Mouse (Mus musculus) layer of hippocampus, adult 2 months (tissue): ENCODE results near the gene Olfr1177-ps. TPM values are rescaled to one million over a fixed set of nuclear protein-coding genes. Genes with fewer than 3 reads are reported as not detected.

Source experiments
- DNase-seq, 2 experiments: peaks; one replicate each; pipeline ENCODE4 v3.0.0; 2022; ENCODE audit warnings: low spot score in 2 of 2
- H3K27ac ChIP-seq: fragments of 200-600 bp; 2 replicates; pipeline ENCODE4 v1.8.1; 2022
- H3K4me3 ChIP-seq: fragments of 200-600 bp; 2 replicates; pipeline ENCODE4 v1.8.1; 2022; ENCODE audit warnings: mild to moderate bottlenecking
- CTCF ChIP-seq: fragments of 200-600 bp; conservative IDR thresholded peaks from 2 replicates; pipeline ENCODE4 v1.8.1; 2022; ENCODE audit warnings: antibody characterized with exemption, mild to moderate bottlenecking, moderate library complexity
- long read RNA-seq, 2 experiments: library from polyadenylated mRNA; stranded (forward); transcript quantifications; one replicate each; pipeline ENCODE4 v2.0.0; 2021; ENCODE audit warnings: borderline mapping rate in 2 of 2
- total RNA-seq, 2 experiments: library from RNA; stranded (reverse); gene quantifications; 2 replicates each; pipeline ENCODE4 v1.2.3; 2021

Olfr1177-ps gene
- not detected for total RNA-seq
- long read RNA-seq, experiment 1: 0 reads
- long read RNA-seq, experiment 2: 0 reads

DNA sequence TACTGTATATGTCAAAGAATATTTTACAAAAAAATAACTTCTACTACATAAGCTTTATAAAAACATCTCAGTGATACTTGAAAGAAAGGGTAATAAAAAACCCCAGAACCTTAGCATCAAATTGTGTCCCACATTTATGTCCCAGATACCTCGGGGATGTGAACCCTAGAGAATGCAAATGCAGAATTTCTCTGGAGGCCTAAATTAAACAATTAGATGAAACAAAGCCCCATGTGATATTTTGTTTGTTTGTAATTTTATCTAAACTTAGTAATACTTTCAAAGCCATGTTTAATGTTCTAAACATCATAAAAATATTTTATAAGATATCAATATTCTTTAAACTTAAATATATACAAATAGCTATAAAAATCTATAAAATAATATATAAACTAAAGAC, at the start of gene Olfr1177-ps:
Gene Olfr1177-ps (minus strand): TSS at position 101 of the 400 bp plus-strand sequence.
- Histone ChIP-seq H3K27ac (no peak within 1 kb of the TSS), H3K4me3 (no peak within 1 kb of the TSS)
- DNase-seq: no peak
- TF ChIP-seq CTCF: no peak

DNA sequence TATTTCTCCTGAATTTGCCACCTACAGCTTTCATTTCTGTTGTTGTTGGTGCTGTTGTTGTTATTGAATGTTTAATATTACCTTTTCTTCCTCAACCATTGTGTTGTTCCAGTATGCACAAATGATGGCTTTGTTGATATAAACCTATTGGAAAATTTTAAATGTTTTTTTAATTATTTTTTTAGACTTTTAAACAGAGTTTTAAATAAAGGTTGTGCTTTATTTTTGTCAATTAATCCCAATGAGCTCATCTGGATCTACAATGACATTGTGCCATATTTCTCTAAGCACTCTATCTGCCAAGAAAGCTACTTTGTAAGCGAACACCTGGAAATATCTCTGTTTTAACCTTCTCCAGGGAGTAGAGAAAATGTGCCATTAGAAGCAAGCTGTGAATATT, 40.5 kb upstream of the Olfr1177-ps start, which contains the start of gene Olfr1178:
Gene Olfr1178 (plus strand): TSS at position 301 of the 400 bp plus-strand sequence.
- no peak for TF ChIP-seq CTCF
- no peak within 1 kb of the TSS for H3K27ac ChIP-seq
- no peak within 1 kb of the TSS for H3K4me3 ChIP-seq
- no peak for DNase-seq

DNA sequence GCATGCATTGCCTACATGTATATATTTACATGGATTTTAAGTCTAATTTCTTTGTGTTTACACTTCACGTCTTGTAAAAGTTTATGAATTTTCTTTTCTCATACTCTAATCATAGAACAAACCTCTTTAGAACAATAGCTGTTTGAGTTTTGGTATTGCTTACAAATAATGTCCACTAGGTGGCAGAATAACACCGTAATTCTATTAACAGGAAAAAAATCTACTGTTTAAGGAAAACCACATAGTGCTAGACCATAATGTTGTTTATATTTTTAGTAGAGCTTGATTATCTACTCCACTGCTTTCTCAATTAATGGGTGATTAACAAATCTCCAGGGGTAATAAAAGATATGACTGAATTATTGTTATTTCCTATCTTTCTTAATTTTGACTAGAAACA, 10.0 kb upstream of the Olfr1177-ps start:
- TF ChIP-seq CTCF: peak; percentile 91
- Histone ChIP-seq H3K4me3 (no peak overlapping the region), H3K27ac (no peak overlapping the region)
- peak in 1 of 2 experiments; percentile 4 for DNase-seq

DNA sequence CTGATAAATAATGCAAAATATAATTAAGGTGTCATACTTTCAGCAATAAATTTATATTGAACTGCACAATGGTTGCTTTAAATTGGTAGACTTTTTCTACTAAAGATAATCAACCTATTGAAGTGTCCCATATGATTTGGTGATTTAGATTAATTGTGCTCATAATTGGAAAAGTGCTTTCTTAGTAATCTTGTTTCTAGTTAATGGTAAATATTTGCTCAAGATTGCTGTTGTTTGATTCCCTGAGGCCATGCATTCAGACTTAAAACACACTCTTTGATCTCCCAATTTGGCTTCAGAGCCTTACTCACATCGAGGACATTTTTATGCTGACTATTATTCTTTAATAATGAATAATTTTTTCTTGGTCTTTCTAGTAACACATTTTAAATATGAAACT, 9.9 kb downstream of the Olfr1177-ps start, which contains the start of gene Olfr1176:
Gene Olfr1176 (plus strand): TSS at position 301 of the 400 bp plus-strand sequence.
- no peak for TF ChIP-seq CTCF
- no peak within 1 kb of the TSS for H3K27ac ChIP-seq
- no peak within 1 kb of the TSS for H3K4me3 ChIP-seq
- no peak for DNase-seq

DNA sequence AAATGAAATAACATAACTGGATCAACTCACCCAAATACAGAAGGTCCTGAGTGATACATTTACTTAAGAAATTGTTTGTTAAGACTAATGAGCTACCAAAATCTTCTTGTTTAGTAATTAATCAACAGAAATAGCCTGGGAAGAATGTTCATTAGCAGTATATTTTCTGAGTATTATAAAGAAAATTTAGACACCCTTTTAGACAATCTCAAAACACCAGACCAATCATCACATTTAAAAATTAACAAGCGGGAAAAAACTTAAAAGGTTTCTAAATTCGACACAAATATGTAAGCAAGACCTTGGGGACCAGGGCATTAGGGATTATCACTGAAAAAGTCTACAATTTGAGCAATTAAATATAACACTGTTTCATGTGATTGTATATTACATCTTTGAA, 19.2 kb downstream of the Olfr1177-ps start, which contains the start of gene Olfr1175-ps:
Gene Olfr1175-ps (minus strand): TSS at position 101 of the 400 bp plus-strand sequence.
- Histone ChIP-seq H3K4me3 (no peak within 1 kb of the TSS), H3K27ac (no peak within 1 kb of the TSS)
- no peak for DNase-seq

DNA sequence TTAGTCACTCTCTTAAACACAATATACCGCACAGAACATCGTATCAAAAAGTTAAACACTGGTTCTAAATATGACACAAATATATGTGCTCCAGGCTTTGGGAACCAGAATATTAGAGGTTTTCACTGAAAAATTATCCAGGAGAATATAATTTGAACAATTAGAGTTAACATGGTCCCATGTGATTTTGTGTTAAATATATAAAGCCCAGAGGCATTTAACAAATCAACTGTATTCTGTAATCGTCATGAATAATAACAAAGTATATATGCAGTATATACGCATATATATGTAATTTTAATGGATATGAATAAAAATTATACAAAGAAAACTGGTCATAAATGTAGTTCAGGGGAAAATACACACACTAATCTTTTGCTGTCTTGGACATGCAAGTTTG, 31.3 kb downstream of the Olfr1177-ps start, which contains the start of gene Olfr1174-ps:
Gene Olfr1174-ps (minus strand): TSS at position 101 of the 400 bp plus-strand sequence.
- no peak within 1 kb of the TSS for H3K4me3 ChIP-seq
- H3K27ac ChIP-seq: no peak within 1 kb of the TSS
- no peak for TF ChIP-seq CTCF
- no peak for DNase-seq

More for the DNA sequence above, 19.2 kb downstream of the Olfr1177-ps start, which contains the start of gene Olfr1175-ps:
- no peak for TF ChIP-seq CTCF

Other genes starting within 250 kb of the Olfr1177-ps start
- gene Olfr1166, start 218.2 kb downstream of the Olfr1177-ps start, total RNA-seq: not detected
- gene Olfr1167, start 191.3 kb downstream of the Olfr1177-ps start, total RNA-seq: not detected
- gene Olfr1168, start 164.6 kb downstream of the Olfr1177-ps start, total RNA-seq: not detected
- not detected for gene Olfr1170, start 118.2 kb downstream of the Olfr1177-ps start, total RNA-seq
- gene Olfr1173, start 66.6 kb downstream of the Olfr1177-ps start, total RNA-seq: not detected
- not detected for gene Olfr1174-ps, start 31.4 kb downstream of the Olfr1177-ps start, total RNA-seq
- gene Olfr1175-ps, start 19.3 kb downstream of the Olfr1177-ps start, total RNA-seq: not detected
- not detected for gene Olfr1176, start 9.8 kb downstream of the Olfr1177-ps start, total RNA-seq
- gene Olfr1178, start 40.6 kb upstream of the Olfr1177-ps start, total RNA-seq: not detected
- gene Olfr1179, start 60.0 kb upstream of the Olfr1177-ps start, total RNA-seq: not detected
- gene Olfr1180, start 72.7 kb upstream of the Olfr1177-ps start, total RNA-seq: not detected
- gene Olfr1181, start 79.7 kb upstream of the Olfr1177-ps start, total RNA-seq: not detected
- not detected for gene Gm13757, start 102.6 kb upstream of the Olfr1177-ps start, total RNA-seq
- gene Olfr1183, start 108.4 kb upstream of the Olfr1177-ps start, total RNA-seq: not detected
- not detected for gene Olfr1184, start 137.1 kb upstream of the Olfr1177-ps start, total RNA-seq
- gene Olfr1185-ps1, start 146.8 kb upstream of the Olfr1177-ps start, total RNA-seq: not detected
- not detected for gene Olfr1186, start 172.1 kb upstream of the Olfr1177-ps start, total RNA-seq
- gene Olfr1188, start 210.4 kb upstream of the Olfr1177-ps start, total RNA-seq: not detected
- gene Olfr1189, start 240.0 kb upstream of the Olfr1177-ps start, total RNA-seq: not detected